Mouse (Mus musculus) ES-Bruce4 (cell line): Measurements from ENCODE around the gene Cd47. TPM values are rescaled to one million over a fixed set of nuclear protein-coding genes. Genes with fewer than 3 reads are reported as not detected.

Experiments used
- H3K27ac ChIP-seq: 2 replicates; pipeline ENCODE4 v1.5.1; 2012; ENCODE audit warnings: low read length, inconsistent platforms; ENCODE audit not compliant: insufficient read depth
- H3K27me3 ChIP-seq: 2 replicates; pipeline ENCODE4 v1.6.1; 2012; ENCODE audit warnings: mild to moderate bottlenecking, low read length, inconsistent platforms; ENCODE audit not compliant: control insufficient read depth, poor library complexity, insufficient read depth, severe bottlenecking
- H3K36me3 ChIP-seq: 2 replicates; pipeline ENCODE4 v1.6.1; 2012; ENCODE audit warnings: inconsistent platforms, mild to moderate bottlenecking, low read length, moderate library complexity; ENCODE audit not compliant: control insufficient read depth, poor library complexity, insufficient read depth, severe bottlenecking
- H3K4me1 ChIP-seq: one replicate; pipeline ENCODE4 v1.8.1; 2011; ENCODE audit warnings: low read length; ENCODE audit not compliant: control insufficient read depth, insufficient read depth
- H3K4me3 ChIP-seq: 2 replicates; pipeline ENCODE4 v1.5.1; 2011; ENCODE audit warnings: low read depth, mild to moderate bottlenecking, low read length
- H3K9ac ChIP-seq: 2 replicates; pipeline ENCODE4 v1.6.1; 2012; ENCODE audit warnings: low read depth, mild to moderate bottlenecking, inconsistent platforms; ENCODE audit not compliant: poor library complexity, severe bottlenecking
- H3K9me3 ChIP-seq: replicated peaks from 2 replicates; pipeline ENCODE4 v1.6.1; 2012; ENCODE audit warnings: mild to moderate bottlenecking, low read length, inconsistent platforms; ENCODE audit not compliant: control insufficient read depth, poor library complexity, insufficient read depth, severe bottlenecking
- CTCF ChIP-seq: IDR thresholded peaks from one replicate; pipeline ENCODE4 v1.8.1; 2011; ENCODE audit warnings: low read depth, low read length
- EP300 ChIP-seq: IDR thresholded peaks from 2 replicates; pipeline ENCODE4 v1.6.1; 2011; ENCODE audit warnings: low read depth, low read length; ENCODE audit not compliant: insufficient read depth
- POLR2A ChIP-seq: IDR thresholded peaks from one replicate; pipeline ENCODE4 v1.8.1; 2011; ENCODE audit warnings: low read length; ENCODE audit not compliant: insufficient read depth
- polyA plus RNA-seq: library from polyadenylated mRNA; stranded (reverse); fragments of >200 nt; gene quantifications from 2 replicates; pipeline ENCODE4 v1.2.4, GENCODE M21; 2011; ENCODE audit warnings: low read depth; ENCODE audit not compliant: missing spikeins, insufficient read depth, insufficient read length

Gene Cd47
- polyA plus RNA-seq, 1 experiment: 11.0 TPM

GRCm38 (mm10) chr16:49786116-49786515, 14.2 kb upstream of the Cd47 start:
- H3K4me1 ChIP-seq: no peaks in the 10 kb centered on the region
- no peak overlapping the region for H3K9ac ChIP-seq
- H3K9me3 ChIP-seq: no peaks in the 10 kb centered on the region
- H3K36me3 ChIP-seq: no peaks in the 10 kb centered on the region
- no peak overlapping the region for H3K27ac ChIP-seq
- no peaks in the 10 kb centered on the region for H3K27me3 ChIP-seq
- TF ChIP-seq CTCF: no peak
- TF ChIP-seq EP300: no peak
- no peak for TF ChIP-seq POLR2A
- no peak overlapping the region for H3K4me3 ChIP-seq

GRCm38 (mm10) chr16:49787714-49788113, 12.6 kb upstream of the Cd47 start:
- Histone ChIP-seq H3K4me1 (no peaks in the 10 kb centered on the region), H3K9ac (no peak overlapping the region), H3K4me3 (no peak overlapping the region), H3K36me3 (no peaks in the 10 kb centered on the region), H3K9me3 (no peaks in the 10 kb centered on the region), H3K27me3 (no peaks in the 10 kb centered on the region), H3K27ac (no peak overlapping the region)
- no peak for TF ChIP-seq POLR2A
- TF ChIP-seq CTCF: no peak
- TF ChIP-seq EP300: no peak

GRCm38 (mm10) chr16:49790575-49791465, 9.5 kb upstream of the Cd47 start:
- Histone ChIP-seq H3K9me3 (no peaks in the 10 kb centered on the region), H3K4me1 (no peaks in the 10 kb centered on the region), H3K27me3 (no peaks in the 10 kb centered on the region), H3K4me3 (no peak overlapping the region), H3K9ac (no peak overlapping the region), H3K27ac (no peak overlapping the region), H3K36me3 (no peaks in the 10 kb centered on the region)
- TF ChIP-seq CTCF (no peak), EP300 (no peak), POLR2A (no peak)

- TF ChIP-seq CTCF (no peak), POLR2A (no peak), EP300 (no peak)
- Histone ChIP-seq H3K9ac (no peak overlapping the region), H3K27me3 (no peaks in the 10 kb centered on the region)
Measured at GRCm38 (mm10) chr16:49792446-49792878, 7.9 kb upstream of the Cd47 start.

GRCm38 (mm10) chr16:49793596-49793995, 6.7 kb upstream of the Cd47 start:
- Histone ChIP-seq H3K4me1 (peaks cover 2% of the 10 kb centered on the region), H3K36me3 (no peaks in the 10 kb centered on the region), H3K27me3 (no peaks in the 10 kb centered on the region), H3K4me3 (no peak overlapping the region), H3K9ac (no peak overlapping the region), H3K9me3 (no peaks in the 10 kb centered on the region), H3K27ac (no peak overlapping the region)
- TF ChIP-seq POLR2A: no peak
- TF ChIP-seq CTCF: no peak
- TF ChIP-seq EP300: no peak

More at GRCm38 (mm10) chr16:49792446-49792878, 7.9 kb upstream of the Cd47 start:
- Histone ChIP-seq H3K9me3 (no peaks in the 10 kb centered on the region), H3K27ac (no peak overlapping the region), H3K4me1 (peaks cover 2% of the 10 kb centered on the region), H3K36me3 (no peaks in the 10 kb centered on the region), H3K4me3 (no peak overlapping the region)

GRCm38 (mm10) chr16:49796271-49796670, 4.1 kb upstream of the Cd47 start:
- no peak overlapping the region for H3K9ac ChIP-seq
- no peak for TF ChIP-seq POLR2A
- TF ChIP-seq CTCF: no peak
- TF ChIP-seq EP300: no peak
- no peak overlapping the region for H3K4me3 ChIP-seq
- H3K36me3 ChIP-seq: no peaks in the 10 kb centered on the region
- H3K9me3 ChIP-seq: no peaks in the 10 kb centered on the region
- peaks cover 2% of the 10 kb centered on the region for H3K4me1 ChIP-seq
- H3K27ac ChIP-seq: no peak overlapping the region
- no peaks in the 10 kb centered on the region for H3K27me3 ChIP-seq
